ENCODE assay signal across 14 mouse cellular contexts in the genomic region with DNA sequence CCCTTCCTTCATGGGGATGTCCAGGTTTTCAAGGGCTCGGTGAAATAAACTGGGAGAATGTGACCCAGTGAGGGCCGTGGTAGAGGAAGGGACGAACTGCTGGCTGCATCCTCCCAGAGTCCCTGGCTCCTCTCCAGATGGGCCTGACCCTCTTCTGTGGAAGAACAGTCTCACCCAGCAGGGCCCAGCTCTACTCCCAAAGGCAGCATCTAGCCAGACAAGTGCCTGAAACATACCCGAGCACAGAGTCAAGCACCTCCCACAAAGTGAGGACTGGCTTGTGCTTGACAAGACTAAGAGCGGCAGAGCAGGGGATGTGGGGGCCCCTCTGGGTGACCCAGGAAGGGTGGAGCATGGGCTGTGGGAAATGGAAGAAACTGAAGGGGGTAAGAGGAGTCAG. TPM values are rescaled to one million over a fixed set of nuclear protein-coding genes. Genes with fewer than 3 reads are reported as not detected.
DNase-seq lines count a peak whose midpoint lies in the region; ATAC-seq lines count a peak whose summit lies in the region.
"Had no signal": no experiment of that assay in that cellular context is flagged by ENCODE, and none has a peak within 500 bp of the region (broad histone marks: within the 10 kb centered on the region; RNA-seq: fewer than 3 reads in every experiment).

No protein-coding gene starts in this region.

- DNase-seq in hindbrain, embryonic 11.5 days (ENCODE audit: low spot score) = no peak
- peak; percentile 23 for DNase-seq in ovary, postnatal 36 days (ENCODE audit: low spot score)
- DNase-seq in ovary, postnatal 14 days (ENCODE audit: low spot score) = no peak
- DNase-seq in heart, postnatal 10 days = peak; percentile 23 to 31
- DNase-seq in testis, postnatal 14 days (ENCODE audit: low spot score) = peak; percentile 32
- DNase-seq: adrenal gland, adult 2 months; spleen, adult 18-20 months; thymus, postnatal 14 days had no signal

- H3K27me3 ChIP-seq in hindbrain, embryonic 12.5 days = no peaks in the 10 kb centered on the region
- no peaks in the 10 kb centered on the region for H3K27me3 ChIP-seq in hindbrain, embryonic 11.5 days (ENCODE audit: control insufficient read depth, insufficient read depth, low read length)
- no peaks in the 10 kb centered on the region for H3K27me3 ChIP-seq in kidney, embryonic 15.5 days
- H3K27me3 ChIP-seq: forebrain, embryonic 13.5 days had no signal

- H3K4me1 ChIP-seq in hindbrain, embryonic 12.5 days = peaks cover 10% of the 10 kb centered on the region
- H3K4me1 ChIP-seq in hindbrain, embryonic 11.5 days (replicated peaks; ENCODE audit: control insufficient read depth, insufficient read depth, low read length) = no peaks in the 10 kb centered on the region
- peaks cover 4% of the 10 kb centered on the region; the same call in 1 of the 2 replicates for H3K4me1 ChIP-seq in kidney, embryonic 15.5 days

- no peak overlapping the region for H3K9ac ChIP-seq in hindbrain, embryonic 12.5 days
- H3K9ac ChIP-seq in hindbrain, embryonic 11.5 days (ENCODE audit: low read depth, low read length) = no peak overlapping the region
- H3K9ac ChIP-seq in kidney, embryonic 15.5 days = no peak overlapping the region
- H3K9ac ChIP-seq: forebrain, embryonic 13.5 days; liver, embryonic 14.5 days had no signal

- H3K4me3 ChIP-seq in hindbrain, embryonic 12.5 days = no peak overlapping the region
- no peak overlapping the region for H3K4me3 ChIP-seq in hindbrain, embryonic 11.5 days (ENCODE audit: low read depth, low read length)
- H3K4me3 ChIP-seq in kidney, embryonic 15.5 days (replicated peaks) = no peak overlapping the region
- H3K4me3 ChIP-seq: forebrain, embryonic 13.5 days had no signal

- H3K4me2 ChIP-seq in hindbrain, embryonic 12.5 days (replicated peaks) = no peak overlapping the region
- no peak overlapping the region for H3K4me2 ChIP-seq in hindbrain, embryonic 11.5 days (replicated peaks; ENCODE audit: low read depth, low read length)
- no peak overlapping the region for H3K4me2 ChIP-seq in kidney, embryonic 15.5 days
- H3K4me2 ChIP-seq: forebrain, embryonic 13.5 days had no signal

- ATAC-seq in hindbrain, embryonic 12.5 days (ENCODE audit: low FRiP score) = no peak
- ATAC-seq in hindbrain, embryonic 11.5 days (ENCODE audit: low FRiP score) = no peak
- no peak for ATAC-seq in kidney, embryonic 15.5 days (replicated peaks; ENCODE audit: low FRiP score)
- no peak for ATAC-seq in inflammation-experienced regulatory T-cells, adult 6 months
- ATAC-seq: forebrain, embryonic 13.5 days had no signal

- H3K36me3 ChIP-seq in hindbrain, embryonic 12.5 days = peaks cover 36% of the 10 kb centered on the region
- peaks cover 4% of the 10 kb centered on the region; the same call in 1 of the 2 replicates for H3K36me3 ChIP-seq in hindbrain, embryonic 11.5 days (ENCODE audit: control insufficient read depth, insufficient read depth, low read length)
- H3K36me3 ChIP-seq in kidney, embryonic 15.5 days = peaks cover 5% of the 10 kb centered on the region; the same call in 1 of the 2 replicates

- 0 out of 2 replicates have a peak overlapping the region, but pooled peaks have one; percentile 17 for H3K27ac ChIP-seq in hindbrain, embryonic 12.5 days
- no peak overlapping the region for H3K27ac ChIP-seq in hindbrain, embryonic 11.5 days (ENCODE audit: low read depth, low read length)
- no peak overlapping the region for H3K27ac ChIP-seq in kidney, embryonic 15.5 days
- H3K27ac ChIP-seq: forebrain, embryonic 13.5 days; kidney, postnatal 0 days; liver, embryonic 14.5 days had no signal

- 74% methylated on average over 5 of the region's 5 CpGs for WGBS in hindbrain, embryonic 12.5 days
- 78% methylated on average over 5 of the region's 5 CpGs for WGBS in hindbrain, embryonic 11.5 days
- WGBS in kidney, embryonic 15.5 days = 46% methylated on average over 5 of the region's 5 CpGs

- intact Hi-C loops in heart, postnatal 10 days (cut with DNase I) = loop anchor here (5.0 kb wide), 1 partner anchor 140 kb away; no protein-coding TSS in a partner anchor

- no peaks in the 10 kb centered on the region for H3K9me3 ChIP-seq in hindbrain, embryonic 12.5 days (replicated peaks)
- H3K9me3 ChIP-seq in hindbrain, embryonic 11.5 days (ENCODE audit: control insufficient read depth, low read length) = no peaks in the 10 kb centered on the region
- H3K9me3 ChIP-seq in kidney, embryonic 15.5 days (replicated peaks) = no peaks in the 10 kb centered on the region
- H3K9me3 ChIP-seq: forebrain, embryonic 13.5 days had no signal

RNA-seq across cellular contexts. Expression of gene Prmt7, which starts 51.6 kb away (rescaled TPM):
- polyA plus RNA-seq in hindbrain, embryonic 12.5 days (2016; fragmentation: Nextera tagmentation; extraction: Ambion mirVana) = 50.9 and 53.0 TPM in 2 replicates
- 55.1 and 57.6 TPM in 2 replicates for polyA plus RNA-seq in hindbrain, embryonic 11.5 days (2014; fragmentation: Nextera tagmentation; extraction: Ambion mirVana)
- 10 to 100 TPM; 21.6 to 24.0 TPM for total RNA-seq in heart, postnatal 10 days (2021)
- 50.7 and 51.8 TPM in 2 replicates for polyA plus RNA-seq in kidney, embryonic 15.5 days (2015; fragmentation: Nextera tagmentation; extraction: Ambion mirVana)
- polyA plus RNA-seq in inflammation-experienced regulatory T-cells, adult 6 months (2017; shearing (Covaris generic)) = 10 to 100 TPM; 16.6 to 35.3 (median 27.0) TPM

RNA-seq across cellular contexts. Expression of gene Slc7a6os, which starts 51.6 kb away (rescaled TPM):
- polyA plus RNA-seq in hindbrain, embryonic 12.5 days (2016; fragmentation: Nextera tagmentation; extraction: Ambion mirVana) = 37.2 and 38.5 TPM in 2 replicates
- 46.1 and 46.2 TPM in 2 replicates for polyA plus RNA-seq in hindbrain, embryonic 11.5 days (2014; fragmentation: Nextera tagmentation; extraction: Ambion mirVana)
- 10 to 100 TPM; 15.2 to 15.8 TPM for total RNA-seq in heart, postnatal 10 days (2021)
- polyA plus RNA-seq in kidney, embryonic 15.5 days (2015; fragmentation: Nextera tagmentation; extraction: Ambion mirVana) = 36.3 and 37.2 TPM in 2 replicates
- 10 to 100 TPM; 20.7 to 26.9 (median 23.1) TPM for polyA plus RNA-seq in inflammation-experienced regulatory T-cells, adult 6 months (2017; shearing (Covaris generic))

Comparison
In these comparisons a context has a peak if more than half of its experiments do, and no peak if none do; other contexts are left out.
1. DNase-seq: peak in ovary, postnatal 36 days (single experiment), heart, postnatal 10 days (2 of 2) and testis, postnatal 14 days (single experiment); none in hindbrain, embryonic 11.5 days (single experiment) and ovary, postnatal 14 days (single experiment).